Mouse (Mus musculus) kidney, postnatal 0 days (tissue): ENCODE results near the gene Prnd. TPM values are rescaled to one million over a fixed set of nuclear protein-coding genes. Genes with fewer than 3 reads are reported as not detected.

Experiments
- ATAC-seq: fragments of 200-750 bp; cut with Nextera tagmentation; replicated peaks from 2 replicates; pipeline ENCODE4 v1.8.0; 2017; ENCODE audit warnings: low read depth, moderate number of reproducible peaks, moderate TSS enrichment, moderate library complexity; ENCODE audit not compliant: low FRiP score
- DNase-seq: peaks from one replicate; pipeline ENCODE4 v3.0.0-alpha.2; 2016; ENCODE audit warnings: low spot score
- H3K27ac ChIP-seq: fragments of 300-500 bp; sonication (generic); 2 replicates; pipeline ENCODE4 v1.5.1; 2014; ENCODE audit warnings: mild to moderate bottlenecking
- H3K27me3 ChIP-seq: fragments of 300-500 bp; sonication (generic); 2 replicates; pipeline ENCODE4 v1.6.1; 2014; ENCODE audit warnings: low read length, mixed read lengths; ENCODE audit not compliant: insufficient read depth
- H3K36me3 ChIP-seq: fragments of 300-500 bp; sonication (generic); 2 replicates; pipeline ENCODE4 v1.6.1; 2014; ENCODE audit warnings: low read length, mixed read lengths; ENCODE audit not compliant: insufficient read depth
- H3K4me1 ChIP-seq: fragments of 300-500 bp; sonication (generic); replicated peaks from 2 replicates; pipeline ENCODE4 v1.6.1; 2014; ENCODE audit warnings: antibody characterized with exemption, low read length, mixed read lengths; ENCODE audit not compliant: insufficient read depth
- H3K4me2 ChIP-seq: fragments of 300-500 bp; sonication (generic); 2 replicates; pipeline ENCODE4 v1.6.1; 2014; ENCODE audit warnings: mild to moderate bottlenecking, low read length, moderate library complexity, mixed read lengths
- H3K4me3 ChIP-seq: fragments of 300-500 bp; sonication (generic); replicated peaks from 2 replicates; pipeline ENCODE4 v1.5.1; 2014; ENCODE audit warnings: low read depth, low read length
- H3K9ac ChIP-seq: fragments of 300-500 bp; sonication (generic); 2 replicates; pipeline ENCODE4 v1.6.1; 2014; ENCODE audit warnings: low read depth, low read length
- H3K9me3 ChIP-seq: fragments of 300-500 bp; sonication (generic); replicated peaks from 2 replicates; pipeline ENCODE4 v1.6.1; 2016; ENCODE audit warnings: low read length, inconsistent platforms, mixed read lengths
- CTCF ChIP-seq: IDR thresholded peaks from 2 replicates; pipeline ENCODE4 v1.5.1; 2016; ENCODE audit warnings: antibody characterized with exemption, low read depth, mild to moderate bottlenecking, moderate library complexity
- WGBS: fragments of 180-500 bp; shearing (Covaris S2); extraction: QIAGEN DNeasy Blood & Tissue Kit; methylation state at CpG from one replicate; pipeline ENCODE4 v1.1.7; 2014; 5-methylcytosine and 5-hydroxymethylcytosine counted together
- polyA plus RNA-seq: library from polyadenylated mRNA; unstranded; fragments of >200 nt; fragmentation: Nextera tagmentation; extraction: Ambion mirVana; gene quantifications from 2 replicates; pipeline ENCODE4 v1.2.1, GENCODE M21; 2015

Gene Prnd
- polyA plus RNA-seq, 1 experiment from 2014 or later = 14.1 TPM

DNA sequence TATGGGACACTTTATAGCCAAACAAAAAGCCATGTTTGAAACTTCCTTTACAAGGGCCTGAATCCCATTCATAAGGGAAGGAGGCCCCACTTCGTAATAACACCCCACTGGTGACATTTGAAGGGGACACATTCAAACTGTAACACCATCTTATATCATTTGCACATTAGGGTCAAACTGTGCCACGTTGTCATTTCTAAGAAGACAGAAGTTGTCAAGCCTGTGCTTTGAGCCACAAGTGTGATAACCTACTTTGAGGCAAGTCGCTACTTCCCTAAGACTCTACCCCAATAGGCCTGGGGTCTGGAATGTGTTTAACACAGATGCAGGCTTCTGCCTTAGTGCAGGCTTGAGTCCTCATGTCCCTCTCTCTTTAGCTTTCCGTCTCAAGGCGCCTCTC lies 43.4 kb upstream of the Prnd start:
- 87% methylated on average over 5 of the region's 5 CpGs for WGBS
- no peak for TF ChIP-seq CTCF

DNA sequence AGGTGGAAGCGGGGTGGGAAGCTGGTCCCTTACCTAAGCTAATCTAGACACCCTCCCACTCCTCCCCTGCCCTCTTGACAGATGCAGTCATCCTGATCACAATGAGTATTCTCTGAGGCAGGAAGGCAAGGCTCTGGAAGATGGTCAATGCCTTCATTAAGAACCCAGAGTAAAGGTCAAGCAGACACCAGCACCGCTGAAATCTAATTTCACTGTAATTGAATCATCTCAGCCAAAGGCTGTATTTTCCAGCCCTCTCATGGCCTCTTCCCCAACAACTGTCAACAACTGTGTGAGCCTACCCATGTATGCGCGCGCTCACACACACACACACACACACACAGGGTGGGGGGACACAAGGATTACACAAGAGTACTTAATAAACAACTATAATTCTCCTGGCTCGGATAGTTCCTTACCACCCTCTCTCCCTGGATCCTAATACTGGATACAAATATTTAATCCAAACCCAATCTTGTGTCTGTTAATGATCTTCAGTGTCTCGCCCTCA lies 42.3 kb upstream of the Prnd start:
- TF ChIP-seq CTCF = no peak
- ATAC-seq (peak; percentile 61), DNase-seq (peak; percentile 27)
- Histone ChIP-seq H3K9ac (no peak overlapping the region), H3K4me1 (peaks cover 12% of the 10 kb centered on the region; the same call in 1 of the 2 replicates), H3K4me3 (no peak overlapping the region), H3K27ac (no peak overlapping the region), H3K9me3 (no peaks in the 10 kb centered on the region), H3K4me2 (no peak overlapping the region), H3K36me3 (no peaks in the 10 kb centered on the region), H3K27me3 (no peaks in the 10 kb centered on the region)
- 66% methylated on average over 7 of the region's 7 CpGs for WGBS

More for the DNA sequence above, 43.4 kb upstream of the Prnd start:
- Histone ChIP-seq H3K9ac (no peak overlapping the region), H3K27ac (no peak overlapping the region), H3K27me3 (no peaks in the 10 kb centered on the region), H3K4me2 (no peak overlapping the region), H3K4me1 (peaks cover 12% of the 10 kb centered on the region; the same call in 1 of the 2 replicates), H3K36me3 (no peaks in the 10 kb centered on the region), H3K9me3 (no peaks in the 10 kb centered on the region), H3K4me3 (no peak overlapping the region)
- DNase-seq = no peak
- no peak for ATAC-seq

DNA sequence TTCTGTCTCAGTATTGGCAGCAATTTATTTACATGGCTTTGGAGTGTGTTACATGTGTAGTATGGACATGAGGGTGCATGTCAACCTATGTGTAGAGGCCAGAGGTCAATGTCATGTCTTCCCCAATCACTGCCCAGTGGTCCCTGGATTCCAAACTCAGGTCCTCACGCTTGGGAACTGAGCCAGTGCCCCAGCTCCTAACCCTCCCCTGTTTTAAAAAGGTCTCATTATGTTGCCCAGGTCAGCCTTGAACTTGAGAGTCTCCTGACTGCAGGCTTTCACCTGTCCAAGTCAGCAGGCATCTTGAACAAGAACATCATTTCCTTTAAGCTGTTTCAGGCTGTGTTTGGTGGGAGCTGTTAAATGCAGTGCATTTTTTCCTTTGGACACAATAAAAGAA lies 41.8 kb upstream of the Prnd start:
- ATAC-seq = peak; percentile 33
- Histone ChIP-seq H3K27ac (no peak overlapping the region), H3K9me3 (no peaks in the 10 kb centered on the region), H3K36me3 (no peaks in the 10 kb centered on the region), H3K4me3 (no peak overlapping the region), H3K27me3 (no peaks in the 10 kb centered on the region), H3K4me2 (no peak overlapping the region; the same call in 1 of the 2 replicates), H3K4me1 (peaks cover 12% of the 10 kb centered on the region; the same call in 1 of the 2 replicates), H3K9ac (no peak overlapping the region)
- no peak for DNase-seq
- 81% methylated on average over 1 of the region's 1 CpGs for WGBS
- TF ChIP-seq CTCF = no peak

DNA sequence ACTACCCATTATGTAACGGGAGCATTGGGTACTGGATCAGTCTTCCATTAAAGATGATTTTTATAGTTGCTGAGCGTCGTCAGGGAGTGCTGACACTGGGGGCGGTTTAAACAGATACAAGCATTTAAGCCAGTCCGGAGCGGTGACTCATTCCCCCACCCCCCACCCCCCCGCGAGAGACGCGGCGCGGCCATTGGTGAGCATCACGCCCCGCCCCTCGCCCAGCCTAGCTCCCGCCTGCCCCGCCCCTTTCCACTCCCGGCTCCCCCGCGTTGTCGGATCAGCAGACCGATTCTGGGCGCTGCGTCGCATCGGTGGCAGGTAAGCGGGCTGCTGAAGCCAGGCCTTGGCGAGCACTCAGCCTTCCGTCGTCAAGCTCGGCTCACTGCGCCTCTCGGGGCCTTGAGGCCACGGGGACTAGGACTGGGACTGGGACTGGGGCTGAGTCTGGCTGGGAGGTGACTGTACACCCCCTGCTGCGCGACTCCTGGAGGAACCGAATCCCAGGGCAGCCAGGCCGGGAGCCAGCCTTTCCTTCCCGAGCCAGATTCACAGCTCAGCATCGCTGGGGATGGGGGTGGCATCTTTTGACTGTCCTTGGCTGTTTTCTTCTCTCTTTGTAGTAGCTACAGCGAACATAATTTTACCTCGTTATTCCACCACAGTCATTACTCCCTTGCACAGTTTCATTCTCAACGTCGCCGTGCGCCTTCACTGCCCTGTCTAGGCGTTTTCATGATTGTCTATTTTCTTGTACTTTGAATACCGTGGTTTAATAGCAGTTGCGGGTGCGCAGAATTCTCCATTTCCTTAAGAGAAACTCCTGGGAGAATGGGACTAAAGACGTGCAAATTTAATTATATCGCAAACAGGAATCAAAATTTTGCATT lies 40.7 kb upstream of the Prnd start, which contains the start of the genes Prnp and Prn:
Gene Prnp, plus strand, starts transcription at position 246 of the 890 bp plus-strand sequence.
Gene Prn, plus strand, starts transcription at position 275 of the 890 bp plus-strand sequence.
- ATAC-seq (peak; percentile 90), DNase-seq (peak; percentile 97)
- Histone ChIP-seq H3K4me2 (peak within 1 kb of the TSS; percentile 84), H3K27me3 (no peaks in the 10 kb centered on the region), H3K4me3 (peak within 1 kb of the TSS; percentile 63), H3K36me3 (no peaks in the 10 kb centered on the region), H3K9me3 (no peaks in the 10 kb centered on the region), H3K27ac (peak within 1 kb of the TSS; percentile 80), H3K9ac (peak within 1 kb of the TSS; percentile 75), H3K4me1 (peaks cover 12% of the 10 kb centered on the region; the same call in 1 of the 2 replicates)
- TF ChIP-seq CTCF = no peak
- WGBS = 6% methylated on average over 47 of the region's 52 CpGs

DNA sequence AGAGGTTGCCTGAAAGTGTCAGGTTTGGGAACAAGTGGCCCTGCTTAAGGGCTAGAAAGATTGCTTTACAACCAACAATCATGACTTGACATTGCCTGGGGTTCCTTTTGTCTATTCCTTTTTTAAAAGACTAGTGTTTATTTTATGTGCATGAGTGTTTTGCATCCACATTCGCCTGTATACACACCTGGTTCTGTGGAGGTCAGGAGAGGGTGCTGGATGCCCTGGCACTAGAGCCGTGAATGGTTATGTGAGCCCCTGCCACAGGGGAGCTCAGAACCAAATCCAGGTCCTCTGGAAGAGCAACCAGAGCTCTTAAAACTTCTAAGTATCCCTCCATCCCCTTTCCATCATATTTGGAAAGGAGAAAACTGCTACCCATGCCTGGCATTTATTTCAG lies 39.8 kb upstream of the Prnd start:
- Histone ChIP-seq H3K4me3 (no peak overlapping the region), H3K36me3 (no peaks in the 10 kb centered on the region), H3K27me3 (no peaks in the 10 kb centered on the region), H3K4me1 (peaks cover 12% of the 10 kb centered on the region; the same call in 1 of the 2 replicates), H3K4me2 (peak overlapping the region; percentile 84), H3K27ac (no peak overlapping the region), H3K9me3 (no peaks in the 10 kb centered on the region), H3K9ac (no peak overlapping the region)
- WGBS = 49% methylated on average over 2 of the region's 2 CpGs
- no peak for ATAC-seq
- no peak for TF ChIP-seq CTCF
- DNase-seq = no peak

DNA sequence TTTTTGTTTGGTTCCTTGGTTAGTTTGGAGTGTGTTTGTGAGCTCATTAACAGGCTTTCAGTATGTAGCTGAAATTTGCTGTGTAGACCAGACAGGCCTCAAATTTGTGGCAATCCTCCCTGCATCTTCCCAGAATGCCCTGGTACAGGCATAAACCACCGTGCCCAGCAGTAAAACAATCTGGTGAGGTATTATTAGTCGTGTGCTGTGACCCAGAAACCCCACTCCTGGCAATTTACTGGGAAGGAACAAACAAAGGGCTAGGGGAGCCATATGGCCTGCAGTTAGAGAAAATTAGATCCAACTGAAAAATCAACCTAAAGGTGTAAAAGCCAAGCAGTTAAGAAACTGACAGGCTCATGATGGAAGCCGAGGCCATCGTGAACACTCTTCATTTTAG lies 39.3 kb upstream of the Prnd start:
- Histone ChIP-seq H3K4me2 (peak overlapping the region; percentile 84; the same call in 1 of the 2 replicates), H3K9me3 (no peaks in the 10 kb centered on the region), H3K4me1 (peaks cover 12% of the 10 kb centered on the region; the same call in 1 of the 2 replicates), H3K4me3 (no peak overlapping the region), H3K27me3 (no peaks in the 10 kb centered on the region), H3K9ac (0 out of 2 replicates have a peak overlapping the region, but pooled peaks have one; percentile 5), H3K36me3 (no peaks in the 10 kb centered on the region), H3K27ac (no peak overlapping the region)
- DNase-seq (no peak), ATAC-seq (no peak)
- no peak for TF ChIP-seq CTCF
- WGBS = 32% methylated on average over 4 of the region's 4 CpGs
